Mouse (Mus musculus): Measurements from ENCODE around the gene Wnt3.

The Wnt3 gene

DNA sequence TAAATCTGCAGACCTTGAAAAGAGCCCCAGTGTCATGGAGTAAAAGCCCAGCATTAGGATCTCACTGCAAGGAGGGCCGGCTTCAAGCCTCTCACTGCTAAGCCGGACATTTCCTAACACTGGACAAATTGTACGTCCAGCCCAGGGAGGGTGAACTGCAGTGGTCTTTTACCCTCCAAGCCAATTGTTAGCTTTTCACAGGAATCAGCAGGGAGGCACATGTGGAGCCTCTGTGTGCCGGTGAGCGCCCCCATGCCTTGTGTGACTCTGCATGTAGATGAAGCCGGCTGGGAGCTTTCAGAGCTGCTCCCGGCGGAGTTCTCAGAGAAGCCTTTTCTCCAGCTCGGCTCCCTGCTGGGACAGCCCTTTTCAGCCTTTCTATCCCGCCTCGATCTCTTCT is 66.9 kb downstream of the Wnt3 start:
- DNase-seq (ENCODE audit: low read depth, low spot score) = no peak

DNA sequence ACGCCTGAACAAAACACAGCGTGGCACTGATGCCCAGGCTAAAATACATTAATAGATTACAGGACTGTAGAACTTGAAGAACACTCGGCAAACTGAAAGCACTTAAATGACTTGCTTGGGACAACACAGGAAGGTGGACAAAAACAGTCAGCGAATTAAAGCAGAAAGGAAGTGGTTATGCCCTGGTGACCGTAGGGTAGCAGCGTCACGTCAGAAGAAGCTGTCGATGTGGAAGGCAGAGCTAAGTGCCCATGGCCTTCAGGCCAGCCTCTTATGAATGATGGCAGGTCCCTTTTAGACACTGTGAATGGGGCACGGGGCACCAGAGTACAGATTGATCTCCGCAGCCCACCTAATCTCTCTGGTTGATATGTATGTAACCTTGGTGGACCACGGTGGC is 74.3 kb downstream of the Wnt3 start:
- DNase-seq (ENCODE audit: low read depth, low spot score) = no peak

DNA sequence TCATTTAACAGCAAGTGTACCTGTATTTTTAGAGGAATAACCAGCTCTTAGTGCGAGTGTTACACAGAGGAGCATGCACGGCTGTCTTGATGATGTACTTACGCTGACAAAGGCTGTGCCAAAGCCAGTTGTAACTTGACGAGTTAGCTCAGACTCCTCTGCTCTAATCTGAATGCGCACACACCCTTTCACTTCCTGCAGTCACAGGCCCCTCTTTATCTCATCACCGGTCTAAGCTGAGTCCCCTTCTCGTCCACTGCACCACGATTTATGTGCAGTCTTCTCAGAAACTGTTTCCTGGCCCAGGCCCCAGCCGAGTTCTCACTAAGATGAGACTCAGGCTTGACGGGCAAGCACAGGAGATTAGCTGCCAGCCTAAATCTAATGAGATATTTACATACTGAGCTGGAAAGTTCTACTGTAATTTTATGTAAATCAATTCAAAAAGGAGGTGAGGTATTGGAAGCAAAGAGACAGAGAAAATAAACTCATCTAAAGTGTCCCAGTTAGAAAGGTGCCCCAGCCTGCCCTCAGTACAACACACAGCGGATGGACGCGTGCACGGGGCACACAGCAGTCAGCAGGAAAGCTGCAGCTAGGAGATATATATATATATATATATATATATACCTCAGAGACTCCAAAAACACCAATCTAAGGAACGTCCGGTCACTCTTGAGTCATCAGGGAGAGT is 78.8 kb downstream of the Wnt3 start:
- no peak for DNase-seq (ENCODE audit: low read depth, low spot score)

DNA sequence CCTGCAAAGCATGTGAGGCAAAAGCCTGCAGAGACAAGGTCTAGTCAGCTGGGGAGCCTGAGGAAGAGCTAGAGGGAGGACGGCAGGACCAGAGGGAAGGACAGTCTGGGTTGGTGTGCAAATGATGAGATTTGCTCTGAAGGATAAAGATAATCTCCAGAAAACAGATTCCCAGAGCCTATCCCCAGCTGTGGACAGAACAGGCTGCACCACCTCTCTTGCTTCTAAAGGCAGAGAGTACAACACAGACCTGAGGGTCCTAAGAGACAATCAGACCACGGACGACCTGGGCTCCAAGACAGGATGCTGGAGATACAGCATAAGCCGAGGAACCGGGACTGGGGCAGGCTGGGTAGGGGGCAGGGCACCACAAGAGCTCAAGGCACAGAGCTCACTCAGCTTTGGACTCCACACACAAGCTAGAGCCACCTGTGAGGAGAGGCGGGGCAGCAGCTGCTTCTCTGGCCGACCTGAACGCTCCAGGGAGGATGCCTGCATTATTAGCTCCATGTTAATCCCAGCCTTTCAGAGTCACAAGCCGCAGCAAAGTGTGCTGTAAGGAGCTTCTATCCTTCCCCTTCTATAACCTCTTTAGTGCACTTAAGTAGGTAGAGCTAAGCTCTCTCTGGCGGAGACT is 79.5 kb downstream of the Wnt3 start:
- no peak for DNase-seq (ENCODE audit: low read depth, low spot score)

DNA sequence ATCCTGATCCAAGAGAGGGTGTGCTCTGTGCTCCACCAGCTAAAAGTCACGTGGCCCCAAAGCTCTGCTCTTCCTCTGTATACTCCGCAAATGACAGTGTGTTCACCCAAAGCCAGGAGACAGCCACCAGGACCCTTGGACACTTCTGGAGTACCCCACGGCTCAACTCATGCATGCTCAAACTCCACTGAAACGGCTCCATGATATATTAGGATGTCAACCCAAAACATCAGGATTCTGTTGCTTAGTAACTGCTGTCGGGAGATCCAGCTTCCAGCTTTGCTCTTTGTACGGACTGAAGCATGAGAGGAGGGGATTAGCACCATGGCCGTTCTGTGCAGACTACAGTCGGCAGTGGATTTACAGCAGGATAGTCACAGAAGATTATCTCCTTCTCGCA is 80.3 kb downstream of the Wnt3 start:
- DNase-seq (ENCODE audit: low read depth, low spot score) = no peak

DNA sequence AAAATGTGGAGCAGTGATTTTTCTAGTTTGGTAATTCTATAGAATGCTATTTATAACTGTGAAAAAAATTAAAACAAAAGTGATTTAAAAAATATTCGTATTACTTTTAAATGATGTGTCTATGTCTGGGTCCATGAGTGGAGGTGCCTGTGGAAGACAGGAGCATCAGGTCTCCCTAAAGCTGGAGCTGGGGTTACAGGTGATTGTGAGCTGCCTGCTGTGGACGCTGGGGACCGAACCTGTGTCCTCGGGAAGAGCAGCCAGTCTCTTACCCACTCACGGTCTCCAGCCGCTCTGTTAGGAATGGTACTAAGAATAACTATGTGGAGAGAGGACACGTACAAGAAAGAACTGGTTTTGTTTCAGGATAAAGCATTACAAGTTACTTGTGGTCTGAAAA is 82.7 kb downstream of the Wnt3 start:
- DNase-seq (ENCODE audit: low read depth, low spot score) = no peak

DNA sequence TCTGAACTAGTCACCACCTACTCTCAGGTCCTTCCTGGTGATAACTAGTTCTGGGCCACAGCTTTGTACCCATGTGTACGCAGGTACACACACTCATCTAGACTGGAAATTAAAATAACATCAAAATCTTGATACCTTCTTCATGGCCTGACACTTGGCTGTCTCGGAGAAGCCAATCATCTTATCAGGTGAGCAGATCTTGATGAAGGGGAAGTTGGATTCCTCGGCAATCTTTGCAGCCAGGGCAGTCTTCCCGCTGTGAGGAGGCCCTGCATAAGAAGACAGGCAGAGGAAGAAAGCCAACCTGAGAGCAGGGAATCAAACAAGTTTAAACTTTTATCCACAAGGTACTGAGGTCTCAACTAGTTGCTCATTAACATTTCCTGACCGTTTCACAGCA is 84.8 kb downstream of the Wnt3 start:
- DNase-seq (ENCODE audit: low read depth, low spot score) = no peak

DNA sequence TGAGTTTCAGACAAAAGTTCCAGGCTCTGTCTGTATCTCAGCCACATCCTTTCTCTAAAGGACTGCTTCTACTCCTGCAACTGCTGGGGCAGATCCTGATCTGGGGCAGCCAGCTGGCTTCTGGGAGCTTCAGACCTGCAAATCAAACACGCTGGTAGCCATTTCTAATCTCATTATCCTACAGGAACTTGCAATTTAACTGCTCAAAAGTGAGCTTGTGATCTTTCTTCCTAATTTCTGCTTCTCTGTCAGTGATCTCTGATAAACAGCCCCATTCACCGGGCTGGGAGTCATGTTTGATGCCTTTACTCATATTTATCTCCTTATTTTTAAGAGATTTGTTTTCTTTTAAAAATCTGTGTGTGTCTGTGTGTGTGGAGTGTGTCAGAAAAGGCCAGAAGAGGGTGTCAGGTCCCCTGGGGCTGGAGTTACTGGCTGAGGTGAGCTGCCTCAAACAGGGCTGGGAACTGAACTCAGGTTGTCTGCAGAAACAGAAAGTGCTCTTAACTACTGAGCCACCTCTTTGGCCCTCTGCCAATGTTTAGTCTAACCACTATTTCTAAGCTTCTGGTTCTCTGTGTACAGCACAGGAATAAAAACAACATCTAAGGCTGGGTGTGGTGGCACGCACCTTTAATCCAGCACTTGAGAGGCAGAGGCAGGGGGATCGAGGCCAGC is 86.1 kb downstream of the Wnt3 start:
- no peak for DNase-seq (ENCODE audit: low read depth, low spot score)

DNA sequence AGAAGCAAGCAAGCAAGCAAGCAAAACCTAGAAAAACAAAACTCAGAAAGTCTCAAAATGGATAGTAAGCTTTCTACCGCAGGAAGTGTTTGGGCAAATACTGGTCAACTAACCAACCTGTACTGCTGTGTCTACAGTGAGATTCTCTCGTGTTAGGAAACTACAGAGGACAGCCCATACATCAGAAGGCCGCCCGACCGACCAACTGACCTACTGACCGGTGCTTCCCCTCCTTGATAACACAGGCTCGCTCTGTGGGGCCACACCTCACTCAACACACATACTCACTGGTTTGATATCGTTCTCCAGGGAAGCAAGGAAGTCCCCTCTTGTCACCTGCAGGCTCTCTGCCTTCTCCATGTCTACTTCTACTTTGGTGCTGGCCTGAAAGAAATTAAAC is 89.0 kb downstream of the Wnt3 start:
- DNase-seq (ENCODE audit: low read depth, low spot score) = no peak

DNA sequence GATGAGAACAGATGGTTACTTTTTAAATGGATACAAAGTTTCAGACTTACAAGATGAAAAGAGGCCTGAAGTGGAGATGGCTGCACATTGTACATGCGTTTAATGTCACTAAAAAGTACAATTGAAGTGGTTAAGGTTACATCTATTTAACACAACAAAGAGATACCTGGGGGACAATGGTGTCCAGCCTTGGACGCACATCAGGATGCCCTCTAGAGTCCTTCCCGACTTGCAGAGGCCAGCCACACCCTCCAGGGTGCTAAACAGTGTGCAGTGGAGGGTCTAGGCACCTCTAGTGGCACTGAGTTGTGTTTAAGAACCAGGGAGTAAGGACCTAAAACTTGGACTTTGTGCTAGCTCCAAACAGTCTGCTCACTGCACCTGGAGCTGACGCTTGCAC is 90.5 kb downstream of the Wnt3 start:
- no peak for DNase-seq (ENCODE audit: low read depth, low spot score)

DNA sequence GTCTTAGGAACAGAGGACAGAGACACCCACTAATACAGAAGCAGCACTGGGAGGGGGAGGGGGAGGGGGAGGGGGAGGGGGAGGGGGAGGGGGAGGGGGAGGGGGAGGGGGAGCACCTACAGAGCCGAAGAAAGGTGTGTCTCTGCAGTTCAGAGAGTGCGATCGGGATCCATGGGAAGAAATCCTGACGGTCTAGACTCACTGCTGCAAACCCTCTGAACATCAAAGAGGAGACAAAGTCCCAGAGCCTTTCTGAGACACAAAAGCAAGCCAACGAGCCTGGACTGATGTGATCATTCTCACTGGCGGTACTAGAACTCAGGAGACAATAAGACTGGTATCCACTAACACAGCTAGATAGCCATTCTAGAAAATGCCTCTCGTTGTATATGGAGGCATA is 91.4 kb downstream of the Wnt3 start:
- no peak for DNase-seq (ENCODE audit: low read depth, low spot score)
